Mouse (Mus musculus): Measurements from ENCODE around the gene Dnmt3l. TPM values are rescaled to one million over a fixed set of nuclear protein-coding genes. Genes with fewer than 3 reads are reported as not detected.

Dnmt3l gene
- polyA plus RNA-seq, 1 experiment from 2014 or later = not detected

DNA sequence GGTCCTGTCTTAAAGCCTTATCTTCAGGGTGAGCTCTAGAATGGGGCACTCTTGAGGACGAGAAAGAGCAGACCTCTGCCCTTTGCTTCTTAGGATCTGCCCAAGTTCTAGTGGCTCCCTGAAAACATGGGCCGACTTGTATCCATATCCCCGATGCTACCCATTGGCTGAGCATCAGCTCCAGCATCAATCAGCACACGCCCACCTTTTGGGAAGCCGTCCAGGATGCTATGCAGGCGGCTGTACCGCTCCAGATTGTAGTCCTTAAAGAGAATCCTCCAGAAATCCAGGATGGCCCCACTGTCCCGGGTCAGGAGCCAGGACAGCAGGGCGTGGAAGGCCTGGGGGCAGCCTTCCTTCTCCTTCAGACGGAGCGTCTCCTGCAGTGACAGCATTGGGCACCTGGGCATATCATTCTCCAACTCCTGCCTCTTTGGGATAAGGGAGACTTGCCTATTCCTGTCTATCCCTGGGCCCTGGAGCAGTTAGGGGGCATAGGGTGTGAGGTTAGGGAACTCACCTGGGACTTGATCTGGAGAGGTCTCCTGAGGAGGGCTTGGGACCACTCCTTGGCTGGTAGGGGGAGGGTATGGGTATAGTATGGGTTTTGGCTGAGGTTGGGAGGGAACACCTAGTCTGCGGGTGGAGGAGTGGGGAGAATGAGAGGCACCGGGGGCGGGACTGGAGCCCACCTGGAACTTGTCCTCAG is 1.1 kb downstream of the Dnmt3l start:
- H3K9me3 ChIP-seq (replicated peaks; ENCODE audit: control insufficient read depth, low read length) = no peaks in the 10 kb centered on the region
- peaks cover 6% of the 10 kb centered on the region; the same call in 1 of the 2 replicates for H3K4me1 ChIP-seq (ENCODE audit: control insufficient read depth, insufficient read depth, low read length)
- no peak overlapping the region for H3K27ac ChIP-seq (ENCODE audit: low read depth, low read length)
- H3K27me3 ChIP-seq (ENCODE audit: control insufficient read depth, insufficient read depth, low read length) = peaks cover 11% of the 10 kb centered on the region
- peak overlapping the region; percentile 22 for H3K4me3 ChIP-seq (ENCODE audit: low read depth, low read length)
- peak overlapping the region; percentile 51 for H3K4me2 ChIP-seq
- H3K9ac ChIP-seq (ENCODE audit: low read depth, low read length) = no peak overlapping the region
- 0 out of 2 replicates have a peak, but pooled peaks have one; percentile 18 for ATAC-seq (replicated peaks; ENCODE audit: insufficient number of reproducible peaks, low FRiP score, low TSS enrichment)
- WGBS (ENCODE audit: insufficient replicate concordance) = 52% methylated on average over 14 of the region's 14 CpGs
- H3K36me3 ChIP-seq (ENCODE audit: control insufficient read depth, insufficient read depth, low read length) = no peaks in the 10 kb centered on the region

DNA sequence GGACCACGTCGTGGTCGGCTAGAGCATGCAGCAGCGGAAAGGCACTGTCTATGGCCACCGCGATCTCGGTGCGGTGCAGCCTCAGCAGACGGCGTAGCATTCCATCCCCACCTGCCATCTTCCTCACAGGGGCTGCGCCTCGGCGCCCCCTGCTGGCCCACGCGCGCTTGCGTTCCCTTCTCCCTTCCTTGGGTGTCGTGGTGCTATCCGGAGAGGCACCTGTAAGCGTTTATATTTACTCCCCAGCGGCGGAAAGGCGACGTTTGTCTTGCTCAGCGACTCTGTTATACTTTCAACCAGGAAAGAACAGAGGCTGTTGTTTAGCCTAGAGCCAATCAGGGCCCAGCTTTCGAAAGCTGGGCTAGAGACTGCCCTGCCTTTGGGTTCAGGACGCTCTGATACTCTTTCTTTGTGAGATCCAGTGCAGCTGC is 1.7 kb downstream of the Dnmt3l start, which contains the start of gene Aire:
TSS of gene Aire (minus strand) at position 205 of the 431 bp plus-strand sequence.
- Histone ChIP-seq H3K9me3 (replicated peaks; ENCODE audit: control insufficient read depth, low read length) (no peaks in the 10 kb centered on the region), H3K4me3 (ENCODE audit: low read depth, low read length) (peak within 1 kb of the TSS; percentile 22), H3K27ac (ENCODE audit: low read depth, low read length) (no peak within 1 kb of the TSS), H3K9ac (ENCODE audit: low read depth, low read length) (no peak within 1 kb of the TSS), H3K4me1 (ENCODE audit: control insufficient read depth, insufficient read depth, low read length) (peaks cover 6% of the 10 kb centered on the region; the same call in 1 of the 2 replicates), H3K27me3 (ENCODE audit: control insufficient read depth, insufficient read depth, low read length) (peaks cover 11% of the 10 kb centered on the region), H3K36me3 (ENCODE audit: control insufficient read depth, insufficient read depth, low read length) (no peaks in the 10 kb centered on the region), H3K4me2 (peak within 1 kb of the TSS; percentile 51)
- ATAC-seq (replicated peaks; ENCODE audit: insufficient number of reproducible peaks, low FRiP score, low TSS enrichment) = 0 out of 2 replicates have a peak, but pooled peaks have one; percentile 27
- 3% methylated on average over 27 of the region's 27 CpGs for WGBS (ENCODE audit: insufficient replicate concordance)

DNA sequence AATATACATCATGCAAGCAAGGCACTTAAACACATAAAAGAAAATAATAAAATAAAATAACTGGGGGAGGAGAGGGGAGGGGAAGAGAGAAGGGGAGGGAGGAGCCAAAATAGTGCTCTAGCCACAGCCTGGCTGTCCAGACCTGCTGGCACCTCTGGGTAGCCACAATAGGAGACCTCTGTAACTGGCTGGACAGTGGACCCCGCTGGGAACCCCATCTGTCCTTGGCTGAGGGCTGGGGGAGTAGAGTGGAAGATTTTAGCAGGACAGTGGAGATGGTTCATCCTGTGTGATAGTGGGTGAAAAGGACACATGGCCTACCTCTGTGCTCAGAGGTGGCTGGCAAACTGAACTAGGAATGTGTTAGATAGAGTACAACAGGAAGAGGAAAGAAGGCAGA is 2.8 kb downstream of the Dnmt3l start:
- H3K4me2 ChIP-seq = no peak overlapping the region
- no peaks in the 10 kb centered on the region for H3K36me3 ChIP-seq (ENCODE audit: control insufficient read depth, insufficient read depth, low read length)
- H3K9me3 ChIP-seq (replicated peaks; ENCODE audit: control insufficient read depth, low read length) = no peaks in the 10 kb centered on the region
- no peak overlapping the region for H3K4me3 ChIP-seq (ENCODE audit: low read depth, low read length)
- no peak overlapping the region for H3K9ac ChIP-seq (ENCODE audit: low read depth, low read length)
- 86% methylated on average over 1 of the region's 1 CpGs for WGBS (ENCODE audit: insufficient replicate concordance)
- H3K27me3 ChIP-seq (ENCODE audit: control insufficient read depth, insufficient read depth, low read length) = peaks cover 11% of the 10 kb centered on the region
- peaks cover 6% of the 10 kb centered on the region; the same call in 1 of the 2 replicates for H3K4me1 ChIP-seq (ENCODE audit: control insufficient read depth, insufficient read depth, low read length)
- H3K27ac ChIP-seq (ENCODE audit: low read depth, low read length) = no peak overlapping the region
- ATAC-seq (replicated peaks; ENCODE audit: insufficient number of reproducible peaks, low FRiP score, low TSS enrichment) = no peak

DNA sequence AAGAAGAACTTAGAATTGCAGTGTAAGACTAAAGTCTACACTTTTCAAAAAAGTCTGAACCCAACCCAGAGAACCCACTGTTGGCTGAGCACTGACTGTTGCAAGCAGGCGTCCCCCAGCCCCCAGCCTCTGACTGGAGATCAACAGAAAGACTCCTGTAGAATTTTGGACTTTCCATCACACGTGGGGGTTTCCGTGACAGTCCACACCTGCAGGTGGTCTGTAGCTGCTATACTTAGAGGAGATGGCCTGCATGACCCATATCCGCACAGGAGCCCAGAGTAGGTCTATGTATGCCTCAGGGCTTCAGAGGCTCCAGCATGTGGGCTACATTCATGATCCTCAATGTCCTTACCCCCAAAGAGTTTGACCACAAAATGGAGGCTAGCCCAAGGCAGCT is 4.6 kb downstream of the Dnmt3l start:
- Histone ChIP-seq H3K9me3 (replicated peaks; ENCODE audit: control insufficient read depth, low read length) (no peaks in the 10 kb centered on the region), H3K9ac (ENCODE audit: low read depth, low read length) (no peak overlapping the region), H3K36me3 (ENCODE audit: control insufficient read depth, insufficient read depth, low read length) (no peaks in the 10 kb centered on the region), H3K4me2 (no peak overlapping the region), H3K27me3 (ENCODE audit: control insufficient read depth, insufficient read depth, low read length) (peaks cover 11% of the 10 kb centered on the region), H3K4me3 (ENCODE audit: low read depth, low read length) (no peak overlapping the region), H3K4me1 (ENCODE audit: control insufficient read depth, insufficient read depth, low read length) (peaks cover 6% of the 10 kb centered on the region; the same call in 1 of the 2 replicates), H3K27ac (ENCODE audit: low read depth, low read length) (no peak overlapping the region)
- ATAC-seq (replicated peaks; ENCODE audit: insufficient number of reproducible peaks, low FRiP score, low TSS enrichment) = no peak
- WGBS (ENCODE audit: insufficient replicate concordance) = 72% methylated on average over 4 of the region's 4 CpGs

DNA sequence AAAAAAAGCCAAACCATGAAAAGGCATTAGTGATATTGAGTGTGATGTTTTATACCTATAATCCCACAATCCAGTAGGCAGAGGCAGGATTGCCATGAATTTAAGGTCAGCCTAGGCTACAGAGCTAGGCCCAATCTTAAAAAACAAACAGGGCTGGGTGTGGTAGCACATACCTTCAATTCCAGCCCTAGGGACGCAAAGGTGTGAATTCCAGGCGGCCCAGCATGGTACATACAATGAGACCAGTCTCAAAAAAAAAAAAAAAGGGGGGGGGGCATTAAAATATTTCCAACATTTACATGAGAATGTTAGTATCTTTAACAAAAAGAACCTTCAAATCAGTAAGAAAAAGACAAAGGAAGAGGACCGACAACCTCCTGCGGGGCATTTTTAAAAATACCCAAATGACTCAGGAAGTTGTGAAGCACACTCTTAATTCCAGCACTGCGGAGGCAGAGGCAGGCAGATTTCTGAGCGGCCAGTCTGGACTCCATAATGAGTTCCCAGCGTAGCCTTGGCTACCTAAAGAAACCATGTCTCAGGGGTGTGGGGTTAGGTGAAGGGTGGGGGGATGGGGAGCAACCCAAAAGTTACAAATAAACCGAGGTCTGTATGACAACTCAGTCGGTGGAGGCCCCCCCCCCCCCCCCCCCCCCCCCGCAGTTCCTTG is 6.4 kb downstream of the Dnmt3l start:
- H3K27me3 ChIP-seq (ENCODE audit: control insufficient read depth, insufficient read depth, low read length) = peaks cover 2% of the 10 kb centered on the region
- no peaks in the 10 kb centered on the region for H3K9me3 ChIP-seq (replicated peaks; ENCODE audit: control insufficient read depth, low read length)
- H3K9ac ChIP-seq (ENCODE audit: low read depth, low read length) = no peak overlapping the region
- no peak overlapping the region for H3K27ac ChIP-seq (ENCODE audit: low read depth, low read length)
- no peak for ATAC-seq (replicated peaks; ENCODE audit: insufficient number of reproducible peaks, low FRiP score, low TSS enrichment)
- H3K4me2 ChIP-seq = no peak overlapping the region
- no peak overlapping the region for H3K4me3 ChIP-seq (ENCODE audit: low read depth, low read length)
- no peaks in the 10 kb centered on the region for H3K36me3 ChIP-seq (ENCODE audit: control insufficient read depth, insufficient read depth, low read length)
- 69% methylated on average over 10 of the region's 10 CpGs for WGBS (ENCODE audit: insufficient replicate concordance)
- peaks cover 4% of the 10 kb centered on the region; the same call in 1 of the 2 replicates for H3K4me1 ChIP-seq (ENCODE audit: control insufficient read depth, insufficient read depth, low read length)

DNA sequence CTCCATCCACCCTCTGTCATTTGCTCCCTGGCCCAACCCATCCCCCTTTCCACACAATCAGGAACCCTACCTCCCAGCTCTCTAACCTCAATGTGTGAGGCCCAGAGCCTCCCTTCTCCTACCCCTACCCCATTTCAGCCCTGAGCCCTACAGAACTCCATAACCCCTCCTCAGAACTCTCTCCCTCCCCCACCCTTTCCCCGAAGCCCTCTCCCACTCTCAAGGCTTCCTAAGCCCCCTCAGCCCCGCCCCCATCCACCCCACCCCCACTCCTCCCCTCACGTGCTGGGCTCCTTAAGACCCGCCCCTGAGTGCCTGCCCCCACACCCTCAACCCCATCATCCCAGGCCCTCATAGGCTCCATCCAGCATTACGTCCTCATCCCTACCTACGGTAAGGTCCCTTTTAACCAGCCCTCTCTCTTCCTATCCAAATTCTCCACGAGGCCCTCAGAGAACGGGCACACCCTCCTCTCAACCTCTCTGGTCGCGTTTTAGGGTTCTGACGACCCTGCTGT is 7.8 kb downstream of the Dnmt3l start:
- Histone ChIP-seq H3K36me3 (ENCODE audit: control insufficient read depth, insufficient read depth, low read length) (no peaks in the 10 kb centered on the region), H3K4me2 (no peak overlapping the region), H3K4me1 (ENCODE audit: control insufficient read depth, insufficient read depth, low read length) (no peaks in the 10 kb centered on the region), H3K9me3 (replicated peaks; ENCODE audit: control insufficient read depth, low read length) (no peaks in the 10 kb centered on the region), H3K27me3 (ENCODE audit: control insufficient read depth, insufficient read depth, low read length) (no peaks in the 10 kb centered on the region), H3K9ac (ENCODE audit: low read depth, low read length) (no peak overlapping the region), H3K27ac (ENCODE audit: low read depth, low read length) (no peak overlapping the region), H3K4me3 (ENCODE audit: low read depth, low read length) (no peak overlapping the region)
- ATAC-seq (replicated peaks; ENCODE audit: insufficient number of reproducible peaks, low FRiP score, low TSS enrichment) = no peak
- 36% methylated on average over 11 of the region's 11 CpGs for WGBS (ENCODE audit: insufficient replicate concordance)

DNA sequence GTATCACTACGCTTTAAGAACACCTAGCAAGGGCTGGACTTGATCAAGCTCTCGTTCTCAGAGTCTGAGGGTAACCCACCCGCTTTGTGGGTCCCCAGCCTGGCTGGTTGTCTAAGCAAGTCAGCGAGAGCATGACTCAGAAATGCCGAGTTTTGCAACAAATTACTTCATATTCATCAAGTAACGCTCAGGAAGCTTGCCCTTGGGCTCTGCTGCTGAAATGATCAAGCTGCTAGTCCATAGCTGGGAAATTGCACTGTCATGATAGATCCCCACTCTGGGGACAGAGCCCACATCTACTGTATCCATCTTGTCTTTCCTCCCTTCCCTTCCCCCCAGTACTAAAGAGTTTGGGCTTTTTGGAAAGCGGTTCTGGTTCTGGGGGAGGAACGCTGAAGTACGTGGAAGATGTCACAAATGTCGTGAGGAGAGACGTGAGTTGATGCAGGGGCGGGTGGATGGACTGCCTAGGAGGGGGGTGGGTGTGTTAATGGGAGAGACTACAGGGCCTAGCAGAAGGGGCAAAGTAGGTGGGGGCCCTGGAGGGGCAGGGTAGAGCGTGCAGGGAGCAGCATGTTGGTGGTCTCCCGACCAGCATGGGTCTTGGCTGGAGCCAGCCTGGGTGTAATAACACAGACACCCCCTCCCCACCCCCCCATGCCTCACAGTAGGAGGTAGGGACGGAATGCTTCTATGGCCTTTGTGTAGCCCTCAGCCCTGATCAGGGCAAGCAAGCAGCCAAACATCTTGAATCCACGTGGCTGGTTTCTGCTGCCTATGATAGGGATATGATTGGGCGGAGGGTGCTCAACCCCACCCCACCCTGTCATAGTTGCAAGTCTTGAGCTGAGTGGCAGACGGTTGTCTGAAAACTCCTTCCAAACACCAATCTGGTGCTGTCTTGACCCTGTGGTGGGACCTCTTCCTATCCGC is 13.2 kb downstream of the Dnmt3l start:
- no peak for ATAC-seq (replicated peaks; ENCODE audit: insufficient number of reproducible peaks, low FRiP score, low TSS enrichment)
- no peaks in the 10 kb centered on the region for H3K9me3 ChIP-seq (replicated peaks; ENCODE audit: control insufficient read depth, low read length)
- H3K27ac ChIP-seq (ENCODE audit: low read depth, low read length) = no peak overlapping the region
- H3K4me3 ChIP-seq (ENCODE audit: low read depth, low read length) = no peak overlapping the region
- no peak overlapping the region for H3K9ac ChIP-seq (ENCODE audit: low read depth, low read length)
- no peak overlapping the region for H3K4me2 ChIP-seq
- no peaks in the 10 kb centered on the region for H3K27me3 ChIP-seq (ENCODE audit: control insufficient read depth, insufficient read depth, low read length)
- H3K36me3 ChIP-seq (ENCODE audit: control insufficient read depth, insufficient read depth, low read length) = no peaks in the 10 kb centered on the region
- no peaks in the 10 kb centered on the region for H3K4me1 ChIP-seq (ENCODE audit: control insufficient read depth, insufficient read depth, low read length)
- WGBS (ENCODE audit: insufficient replicate concordance) = 65% methylated on average over 19 of the region's 19 CpGs

DNA sequence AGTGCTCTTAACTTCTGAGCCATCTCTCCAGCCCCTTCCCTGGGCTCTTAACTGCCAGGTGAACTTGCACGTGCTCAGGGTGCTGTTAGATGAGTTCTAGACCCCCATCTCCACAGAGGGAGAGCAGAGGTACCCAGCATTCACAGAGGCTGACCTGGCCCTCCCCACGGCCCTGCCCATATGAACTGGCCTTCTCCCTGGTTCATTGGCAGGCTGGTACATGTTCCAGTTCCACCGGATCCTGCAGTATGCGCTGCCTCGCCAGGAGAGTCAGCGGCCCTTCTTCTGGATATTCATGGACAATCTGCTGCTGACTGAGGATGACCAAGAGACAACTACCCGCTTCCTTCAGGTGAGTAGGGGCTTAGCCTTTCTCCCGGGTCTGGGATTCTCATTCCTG is 15.3 kb downstream of the Dnmt3l start:
- no peak overlapping the region for H3K4me2 ChIP-seq
- no peaks in the 10 kb centered on the region for H3K36me3 ChIP-seq (ENCODE audit: control insufficient read depth, insufficient read depth, low read length)
- no peaks in the 10 kb centered on the region for H3K27me3 ChIP-seq (ENCODE audit: control insufficient read depth, insufficient read depth, low read length)
- no peak overlapping the region for H3K9ac ChIP-seq (ENCODE audit: low read depth, low read length)
- WGBS (ENCODE audit: insufficient replicate concordance) = 85% methylated on average over 8 of the region's 8 CpGs
- no peak overlapping the region for H3K4me3 ChIP-seq (ENCODE audit: low read depth, low read length)
- no peak overlapping the region for H3K27ac ChIP-seq (ENCODE audit: low read depth, low read length)
- ATAC-seq (replicated peaks; ENCODE audit: insufficient number of reproducible peaks, low FRiP score, low TSS enrichment) = no peak
- H3K9me3 ChIP-seq (replicated peaks; ENCODE audit: control insufficient read depth, low read length) = no peaks in the 10 kb centered on the region
- H3K4me1 ChIP-seq (ENCODE audit: control insufficient read depth, insufficient read depth, low read length) = no peaks in the 10 kb centered on the region
